Mouse (Mus musculus) forebrain, embryonic 11.5 days (tissue): ENCODE measurements around the gene 2310061I04Rik. TPM values are rescaled to one million over a fixed set of nuclear protein-coding genes. Genes with fewer than 3 reads are reported as not detected.
A peak's percentile ranks its signal among the peaks of the same experiment; 100 is the strongest.

Experiments used
- ATAC-seq: fragments of 200-750 bp; cut with Nextera tagmentation; replicated peaks from 2 replicates; pipeline ENCODE4 v1.8.0; 2017; ENCODE audit warnings: moderate TSS enrichment; ENCODE audit not compliant: low FRiP score
- DNase-seq: peaks from one replicate; pipeline ENCODE4 v3.0.0-alpha.2; 2017; ENCODE audit warnings: low spot score
- H3K27ac ChIP-seq: fragments of 300-500 bp; sonication (generic); 2 replicates; pipeline ENCODE4 v1.5.1; 2014; ENCODE audit warnings: low read depth, low read length
- H3K27me3 ChIP-seq: fragments of 300-500 bp; sonication (generic); 2 replicates; pipeline ENCODE4 v1.6.1; 2014; ENCODE audit warnings: mild to moderate bottlenecking, low read length, mixed read lengths; ENCODE audit not compliant: control insufficient read depth, insufficient read depth
- H3K36me3 ChIP-seq: fragments of 300-500 bp; sonication (generic); 2 replicates; pipeline ENCODE4 v1.6.1; 2014; ENCODE audit warnings: mild to moderate bottlenecking, low read length, moderate library complexity, mixed read lengths; ENCODE audit not compliant: control insufficient read depth, insufficient read depth
- H3K4me1 ChIP-seq: fragments of 300-500 bp; sonication (generic); replicated peaks from 2 replicates; pipeline ENCODE4 v1.6.1; 2014; ENCODE audit warnings: low read length, mixed read lengths; ENCODE audit not compliant: control insufficient read depth, insufficient read depth
- H3K4me2 ChIP-seq: fragments of 300-500 bp; sonication (generic); 2 replicates; pipeline ENCODE4 v1.6.1; 2014; ENCODE audit warnings: low read depth, mild to moderate bottlenecking, low read length, moderate library complexity, mixed read lengths; ENCODE audit not compliant: severe bottlenecking
- H3K4me3 ChIP-seq: fragments of 300-500 bp; sonication (generic); 2 replicates; pipeline ENCODE4 v1.5.1; 2014; ENCODE audit warnings: low read depth, low read length
- H3K9ac ChIP-seq: fragments of 300-500 bp; sonication (generic); 2 replicates; pipeline ENCODE4 v1.6.1; 2014; ENCODE audit warnings: low read length
- H3K9me3 ChIP-seq: fragments of 300-500 bp; sonication (generic); 2 replicates; pipeline ENCODE4 v1.6.1; 2016; ENCODE audit warnings: low read length, mixed read lengths; ENCODE audit not compliant: control insufficient read depth
- WGBS: fragments of 180-500 bp; shearing (Covaris S2); extraction: QIAGEN DNeasy Blood & Tissue Kit; methylation state at CpG from one replicate; pipeline ENCODE4 v1.1.7; 2014; 5-methylcytosine and 5-hydroxymethylcytosine counted together
- polyA plus RNA-seq: library from polyadenylated mRNA; unstranded; fragments of >200 nt; fragmentation: Nextera tagmentation; extraction: Ambion mirVana; gene quantifications from 2 replicates; pipeline ENCODE4 v1.2.1, GENCODE M21; 2014

The 2310061I04Rik gene
- polyA plus RNA-seq, 1 experiment from 2014 or later = 26.9 TPM

- Histone ChIP-seq H3K4me3 (peak overlapping the region; percentile 70), H3K4me1 (peaks cover 13% of the 10 kb centered on the region), H3K4me2 (peak overlapping the region; percentile 54), H3K27ac (peak overlapping the region; percentile 95), H3K9me3 (no peaks in the 10 kb centered on the region), H3K36me3 (peaks cover under 1% of the 10 kb centered on the region; the same call in 1 of the 2 replicates), H3K27me3 (no peaks in the 10 kb centered on the region), H3K9ac (peak overlapping the region; percentile 97)
- WGBS = under 1% methylated on average over 11 of the region's 11 CpGs
- ATAC-seq (no peak), DNase-seq (peak; percentile 79)
Measured at GRCm38 (mm10) chr17:35918276-35919059, 21.2 kb upstream of the 2310061I04Rik start.

- Histone ChIP-seq H3K4me1 (peaks cover 13% of the 10 kb centered on the region), H3K4me2 (peak overlapping the region; percentile 54), H3K27ac (peak overlapping the region; percentile 95), H3K27me3 (no peaks in the 10 kb centered on the region), H3K4me3 (peak overlapping the region; percentile 70), H3K9ac (peak overlapping the region; percentile 97), H3K9me3 (no peaks in the 10 kb centered on the region), H3K36me3 (no peaks in the 10 kb centered on the region)
- under 1% methylated on average over 13 of the region's 13 CpGs for WGBS
- DNase-seq (peak; percentile 79), ATAC-seq (peak; percentile 20)
Measured at GRCm38 (mm10) chr17:35917463-35918251, 20.4 kb upstream of the 2310061I04Rik start.

DNA sequence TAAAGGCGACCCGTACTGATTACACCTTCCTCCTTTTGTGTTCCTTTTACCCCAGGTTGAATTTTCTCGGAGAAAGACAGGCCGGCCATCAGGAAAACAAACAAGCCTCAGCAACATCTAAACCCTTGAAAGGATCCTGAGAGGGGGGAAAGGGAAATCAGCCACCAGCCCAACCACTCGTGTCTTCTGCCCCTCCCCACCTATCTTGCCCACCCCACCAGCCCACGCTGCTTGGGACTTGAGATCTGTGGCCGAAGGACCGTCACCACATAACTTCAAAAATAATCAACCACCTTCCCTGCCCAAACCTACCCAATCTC lies 19.9 kb upstream of the 2310061I04Rik start:
- peak; percentile 70 for DNase-seq

DNA sequence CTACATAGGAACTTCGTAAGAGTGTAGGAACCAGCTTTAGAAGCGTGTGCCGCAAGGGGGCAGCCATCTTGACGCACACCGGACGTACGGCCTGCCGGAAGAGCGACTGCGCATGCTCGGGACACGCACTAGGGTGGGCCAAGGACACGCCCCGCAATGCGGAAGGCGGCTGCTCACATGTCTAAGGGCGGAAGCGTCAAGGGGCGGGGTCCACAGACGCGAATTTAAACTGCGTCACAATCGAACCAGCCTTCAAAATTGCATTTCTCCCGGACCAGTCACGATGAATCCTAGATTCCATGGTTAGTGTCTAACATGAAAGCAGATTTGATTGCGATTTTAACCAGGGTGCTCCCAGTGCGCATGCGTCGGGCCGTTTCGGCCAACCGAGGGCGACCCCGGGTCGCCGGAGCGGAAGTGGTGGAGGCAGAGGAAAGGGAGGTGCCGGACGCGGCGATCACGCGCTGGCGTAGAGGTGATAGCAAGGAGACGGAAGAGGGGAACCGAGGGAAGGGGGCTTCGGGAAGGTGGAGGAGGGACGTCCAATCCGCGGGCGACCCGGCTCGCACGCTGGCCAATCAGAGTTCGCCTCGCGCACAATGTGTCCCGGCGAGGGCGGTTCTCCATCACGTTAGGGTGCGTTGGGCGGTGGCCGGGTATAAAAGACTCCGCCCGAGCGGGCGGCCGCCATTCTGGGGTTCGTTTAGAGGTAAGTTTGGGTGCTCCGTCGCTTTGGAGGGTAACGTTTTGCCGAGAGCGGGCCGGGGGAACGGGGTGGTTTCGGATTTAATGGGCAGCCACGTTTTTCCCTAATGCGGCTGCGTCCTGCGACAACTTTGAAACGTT lies 19.3 kb upstream of the 2310061I04Rik start, which contains the start of the genes Mrps18b and Ppp1r10:
Gene Mrps18b (minus strand): TSS at position 93 of the 846 bp plus-strand sequence.
Gene Ppp1r10 (plus strand): TSS at position 138 of the 846 bp plus-strand sequence.
- peak within 1 kb of the TSS; percentile 83 for H3K4me2 ChIP-seq
- DNase-seq (peak; percentile 100), ATAC-seq (peak; percentile 92)
- H3K4me1 ChIP-seq = peaks cover 13% of the 10 kb centered on the region
- WGBS = under 1% methylated on average over 83 of the region's 83 CpGs
- peak within 1 kb of the TSS; percentile 97 for H3K9ac ChIP-seq
- peaks cover 2% of the 10 kb centered on the region; the same call in 1 of the 2 replicates for H3K36me3 ChIP-seq
- peak within 1 kb of the TSS; percentile 70 for H3K4me3 ChIP-seq
- peak within 1 kb of the TSS; percentile 95 for H3K27ac ChIP-seq
- H3K27me3 ChIP-seq = no peaks in the 10 kb centered on the region
- no peaks in the 10 kb centered on the region for H3K9me3 ChIP-seq

More for the DNA sequence above, 19.9 kb upstream of the 2310061I04Rik start:
- Histone ChIP-seq H3K9me3 (no peaks in the 10 kb centered on the region), H3K36me3 (peaks cover 2% of the 10 kb centered on the region; the same call in 1 of the 2 replicates), H3K27ac (peak overlapping the region; percentile 95), H3K4me2 (peak overlapping the region; percentile 54), H3K9ac (peak overlapping the region; percentile 97), H3K27me3 (no peaks in the 10 kb centered on the region), H3K4me1 (peaks cover 13% of the 10 kb centered on the region), H3K4me3 (peak overlapping the region; percentile 70)
- WGBS = under 1% methylated on average over 8 of the region's 8 CpGs
- no peak for ATAC-seq

- Histone ChIP-seq H3K4me3 (peak overlapping the region; percentile 70), H3K27ac (no peak overlapping the region), H3K4me2 (peak overlapping the region; percentile 83), H3K9ac (peak overlapping the region; percentile 97), H3K36me3 (peaks cover 2% of the 10 kb centered on the region; the same call in 1 of the 2 replicates), H3K27me3 (no peaks in the 10 kb centered on the region), H3K4me1 (peaks cover 9% of the 10 kb centered on the region), H3K9me3 (no peaks in the 10 kb centered on the region)
- WGBS = 4% methylated on average over 28 of the region's 28 CpGs
- no peak for DNase-seq
- ATAC-seq = no peak; the same call in 1 of the 2 replicates
Measured at GRCm38 (mm10) chr17:35915538-35916296, 18.5 kb upstream of the 2310061I04Rik start.

- no peaks in the 10 kb centered on the region for H3K27me3 ChIP-seq
Measured at GRCm38 (mm10) chr17:35914975-35915374, 17.7 kb upstream of the 2310061I04Rik start.

DNA sequence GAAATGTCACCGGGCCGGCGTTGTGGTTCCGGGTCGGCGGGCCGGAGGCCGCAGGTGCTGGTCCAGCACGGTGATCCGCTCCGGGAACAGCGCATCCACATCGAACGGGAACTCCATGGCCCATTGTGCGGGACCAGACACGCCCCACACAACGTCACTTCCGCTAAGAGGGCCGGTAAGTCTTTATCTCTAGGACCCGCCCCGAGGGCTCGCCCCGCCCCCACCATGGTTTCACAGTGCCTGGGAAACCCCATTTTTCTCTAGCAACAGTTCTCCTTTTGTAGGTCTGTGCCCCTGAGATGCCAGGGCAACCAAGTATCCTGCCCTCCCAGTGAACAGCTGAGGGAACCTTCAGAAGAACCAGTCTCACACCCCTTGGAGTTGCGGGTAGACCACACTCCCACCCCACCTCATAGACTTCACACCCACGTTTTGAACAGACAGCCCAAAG lies 12.7 kb upstream of the 2310061I04Rik start, which contains the start of gene Atat1:
Gene Atat1 (minus strand): TSS at position 157 of the 451 bp plus-strand sequence.
- DNase-seq = peak; percentile 97
- H3K4me3 ChIP-seq = peak within 1 kb of the TSS; percentile 73
- no peaks in the 10 kb centered on the region for H3K27me3 ChIP-seq
- peaks cover 5% of the 10 kb centered on the region; the same call in 1 of the 2 replicates for H3K4me1 ChIP-seq
- H3K9me3 ChIP-seq = no peaks in the 10 kb centered on the region
- peak within 1 kb of the TSS; percentile 68 for H3K27ac ChIP-seq
- ATAC-seq = peak; percentile 91
- peaks cover 2% of the 10 kb centered on the region; the same call in 1 of the 2 replicates for H3K36me3 ChIP-seq
- peak within 1 kb of the TSS; percentile 78 for H3K9ac ChIP-seq
- WGBS = 3% methylated on average over 25 of the region's 25 CpGs
- peak within 1 kb of the TSS; percentile 79 for H3K4me2 ChIP-seq

More at GRCm38 (mm10) chr17:35914975-35915374, 17.7 kb upstream of the 2310061I04Rik start:
- Histone ChIP-seq H3K4me2 (peak overlapping the region; percentile 83; the same call in 1 of the 2 replicates), H3K4me1 (peaks cover 9% of the 10 kb centered on the region), H3K9ac (no peak overlapping the region), H3K9me3 (no peaks in the 10 kb centered on the region), H3K4me3 (no peak overlapping the region), H3K36me3 (peaks cover 2% of the 10 kb centered on the region; the same call in 1 of the 2 replicates), H3K27ac (no peak overlapping the region)
- WGBS = 86% methylated on average over 6 of the region's 6 CpGs
- no peak for ATAC-seq
- DNase-seq = no peak
